Mouse (Mus musculus): ENCODE measurements at regions not wholly inside any gene's neighbourhood (a gene's known extent, or its start where the extent isn't known, plus 50 kb on each side); places are given as distances from the start of the nearest gene placed in this dataset.

DNA sequence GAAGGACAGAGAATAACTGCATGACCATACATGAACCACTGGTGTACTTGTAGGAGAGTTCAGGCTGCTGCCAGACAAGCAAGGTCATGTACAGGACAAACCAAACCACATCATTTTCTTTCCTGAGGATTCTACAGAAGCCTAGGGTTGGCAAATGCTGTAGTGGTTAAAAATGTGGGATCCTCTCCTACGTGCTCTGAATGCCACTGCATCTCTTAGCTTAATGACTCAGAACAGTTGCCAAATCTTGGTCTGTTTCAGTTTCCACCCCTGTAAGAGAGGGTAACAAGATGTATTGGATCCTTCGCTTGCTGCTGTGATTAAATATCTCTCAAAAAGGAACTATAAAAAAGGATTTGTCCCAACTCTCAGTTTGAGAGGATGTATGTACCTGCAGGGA, 938.1 kb downstream of the 4930444P10Rik start:
- H3K4me1 ChIP-seq (ENCODE audit: control insufficient read depth, insufficient read depth, low read length), result no peaks in the 10 kb centered on the region
- DNase-seq (ENCODE audit: extremely low read depth, low read depth, low spot score), result no peak
- 87% methylated on average over 2 of the region's 2 CpGs for WGBS

GRCm38 (mm10) chr1:15153952-15154351, 939.2 kb downstream of the 4930444P10Rik start:
- no peaks in the 10 kb centered on the region for H3K79me2 ChIP-seq (ENCODE audit: control insufficient read depth, insufficient read depth, low read length)
- H3K27me3 ChIP-seq (ENCODE audit: control insufficient read depth, insufficient read depth, low read length), result no peaks in the 10 kb centered on the region
- WGBS, result 91% methylated on average over 2 of the region's 2 CpGs
- TF ChIP-seq CTCF (IDR thresholded peaks at IDR 0.05; ENCODE audit: low read depth, low read length), result no peak
- no peak for TF ChIP-seq POLR2A (IDR thresholded peaks at IDR 0.05; ENCODE audit: extremely low read depth, insufficient read depth, low read length)
- no peaks in the 10 kb centered on the region for H3K36me3 ChIP-seq (ENCODE audit: control insufficient read depth, insufficient read depth, low read length)
- H3K4me3 ChIP-seq (ENCODE audit: insufficient read depth, low read depth, low read length), result no peak overlapping the region
- no peak overlapping the region for H3K9ac ChIP-seq (ENCODE audit: low read depth, low read length)
- no peak for DNase-seq (ENCODE audit: extremely low read depth, low read depth, low spot score)
- no peaks in the 10 kb centered on the region for H3K4me1 ChIP-seq (ENCODE audit: control insufficient read depth, insufficient read depth, low read length)
- H3K27ac ChIP-seq (replicated peaks; ENCODE audit: insufficient read depth, low read depth, low read length), result no peak overlapping the region

More for the DNA sequence above, 938.1 kb downstream of the 4930444P10Rik start:
- H3K4me3 ChIP-seq (ENCODE audit: insufficient read depth, low read depth, low read length), result no peak overlapping the region
- no peaks in the 10 kb centered on the region for H3K27me3 ChIP-seq (ENCODE audit: control insufficient read depth, insufficient read depth, low read length)
- no peak for TF ChIP-seq CTCF (IDR thresholded peaks at IDR 0.05; ENCODE audit: low read depth, low read length)
- TF ChIP-seq POLR2A (IDR thresholded peaks at IDR 0.05; ENCODE audit: extremely low read depth, insufficient read depth, low read length), result no peak
- H3K9ac ChIP-seq (ENCODE audit: low read depth, low read length), result no peak overlapping the region
- no peak overlapping the region for H3K27ac ChIP-seq (replicated peaks; ENCODE audit: insufficient read depth, low read depth, low read length)
- no peaks in the 10 kb centered on the region for H3K79me2 ChIP-seq (ENCODE audit: control insufficient read depth, insufficient read depth, low read length)
- no peaks in the 10 kb centered on the region for H3K36me3 ChIP-seq (ENCODE audit: control insufficient read depth, insufficient read depth, low read length)

DNA sequence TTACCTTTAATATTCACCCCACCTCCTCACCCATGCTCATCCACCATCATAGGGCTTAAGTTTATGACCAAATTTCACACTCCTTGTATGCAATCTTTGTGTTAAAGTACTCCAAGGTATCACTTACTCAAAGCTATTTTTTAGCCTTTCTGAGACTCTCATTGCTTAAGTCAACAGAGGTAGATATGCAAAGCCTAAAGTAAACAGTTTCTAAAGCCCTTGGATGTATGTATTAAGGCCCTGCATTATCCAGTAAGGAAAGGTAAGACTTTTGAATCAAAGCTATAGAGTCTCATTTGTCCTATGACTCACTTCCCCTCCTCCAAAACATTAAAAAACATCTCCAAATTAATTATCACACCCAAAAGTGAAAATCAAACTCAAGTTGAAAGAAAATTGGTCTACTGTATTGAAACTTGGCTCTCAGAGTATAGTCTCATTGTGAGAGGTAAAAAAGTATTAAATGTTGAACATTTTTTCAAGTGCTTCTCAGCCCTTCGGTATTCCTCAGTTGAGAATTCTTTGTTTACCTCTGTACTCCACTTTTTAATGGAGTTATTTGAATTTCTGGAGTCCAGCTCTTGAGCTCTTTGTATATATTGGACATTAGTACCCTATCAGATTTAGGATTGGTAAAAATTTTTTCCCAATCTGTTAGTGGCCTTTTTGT, 949.1 kb downstream of the 4930444P10Rik start:
- no peak for TF ChIP-seq CTCF (IDR thresholded peaks at IDR 0.05; ENCODE audit: low read depth, low read length)
- TF ChIP-seq POLR2A (IDR thresholded peaks at IDR 0.05; ENCODE audit: extremely low read depth, insufficient read depth, low read length), result no peak
- 79% methylated on average over 1 of the region's 1 CpGs for WGBS
- H3K27me3 ChIP-seq (ENCODE audit: control insufficient read depth, insufficient read depth, low read length), result no peaks in the 10 kb centered on the region

DNA sequence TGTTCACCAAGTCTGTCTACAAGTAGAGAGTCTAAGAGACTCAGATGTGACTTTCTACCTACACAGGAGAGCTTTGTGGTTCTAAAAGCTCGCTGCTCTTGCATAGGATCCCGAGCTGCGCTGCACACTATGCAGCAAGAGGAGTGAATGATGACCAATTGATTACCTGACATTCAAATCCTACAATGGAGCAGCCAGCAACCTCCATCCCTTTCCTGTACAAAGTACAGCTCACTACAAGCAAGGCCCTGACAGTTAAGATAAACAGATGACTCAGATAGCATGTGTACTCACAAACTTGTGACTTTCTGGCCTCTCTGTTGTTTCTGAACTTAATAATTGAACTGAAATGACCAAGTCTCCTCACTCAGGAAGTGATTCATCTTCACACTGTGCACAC, 974.7 kb downstream of the 4930444P10Rik start:
- peak; percentile 46 for DNase-seq (ENCODE audit: extremely low read depth, low read depth, low spot score)
- H3K36me3 ChIP-seq (ENCODE audit: control insufficient read depth, insufficient read depth, low read length), result no peaks in the 10 kb centered on the region

More for the DNA sequence above, 949.1 kb downstream of the 4930444P10Rik start:
- no peaks in the 10 kb centered on the region for H3K4me1 ChIP-seq (ENCODE audit: control insufficient read depth, insufficient read depth, low read length)
- no peak overlapping the region for H3K9ac ChIP-seq (ENCODE audit: low read depth, low read length)
- no peak overlapping the region for H3K27ac ChIP-seq (replicated peaks; ENCODE audit: insufficient read depth, low read depth, low read length)
- DNase-seq (ENCODE audit: extremely low read depth, low read depth, low spot score), result no peak
- no peak overlapping the region for H3K4me3 ChIP-seq (ENCODE audit: insufficient read depth, low read depth, low read length)
- no peaks in the 10 kb centered on the region for H3K36me3 ChIP-seq (ENCODE audit: control insufficient read depth, insufficient read depth, low read length)
- no peaks in the 10 kb centered on the region for H3K79me2 ChIP-seq (ENCODE audit: control insufficient read depth, insufficient read depth, low read length)

DNA sequence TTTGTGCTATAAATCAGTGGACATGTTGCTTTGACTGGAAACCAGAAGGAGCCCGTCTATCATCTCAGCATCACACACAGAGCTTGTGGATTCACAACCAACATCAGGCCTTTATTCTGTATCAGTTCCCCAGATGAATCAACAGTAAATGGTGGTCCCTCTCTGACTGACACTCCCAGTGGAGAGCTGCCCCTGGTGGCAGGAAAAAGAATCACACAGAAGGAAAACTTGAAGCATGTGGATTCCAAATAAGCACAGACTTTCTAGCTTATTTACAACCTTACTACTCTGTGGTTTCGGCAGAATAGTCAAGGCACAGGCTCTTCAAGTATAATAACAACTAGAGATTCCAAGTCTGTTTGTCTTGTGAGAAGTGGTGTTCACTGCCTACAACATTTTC, 981.7 kb downstream of the 4930444P10Rik start:
- H3K27ac ChIP-seq (replicated peaks; ENCODE audit: insufficient read depth, low read depth, low read length), result no peak overlapping the region
- H3K4me3 ChIP-seq (ENCODE audit: insufficient read depth, low read depth, low read length), result no peak overlapping the region
- no peaks in the 10 kb centered on the region for H3K27me3 ChIP-seq (ENCODE audit: control insufficient read depth, insufficient read depth, low read length)
- no peaks in the 10 kb centered on the region for H3K4me1 ChIP-seq (ENCODE audit: control insufficient read depth, insufficient read depth, low read length)
- no peaks in the 10 kb centered on the region for H3K79me2 ChIP-seq (ENCODE audit: control insufficient read depth, insufficient read depth, low read length)
- H3K36me3 ChIP-seq (ENCODE audit: control insufficient read depth, insufficient read depth, low read length), result no peaks in the 10 kb centered on the region
- WGBS, result 80% methylated on average over 2 of the region's 2 CpGs
- no peak for DNase-seq (ENCODE audit: extremely low read depth, low read depth, low spot score)
- TF ChIP-seq CTCF (IDR thresholded peaks at IDR 0.05; ENCODE audit: low read depth, low read length), result no peak
- no peak for TF ChIP-seq POLR2A (IDR thresholded peaks at IDR 0.05; ENCODE audit: extremely low read depth, insufficient read depth, low read length)
- H3K9ac ChIP-seq (ENCODE audit: low read depth, low read length), result no peak overlapping the region

More for the DNA sequence above, 974.7 kb downstream of the 4930444P10Rik start:
- Histone ChIP-seq H3K27me3 (ENCODE audit: control insufficient read depth, insufficient read depth, low read length) (no peaks in the 10 kb centered on the region), H3K27ac (replicated peaks; ENCODE audit: insufficient read depth, low read depth, low read length) (no peak overlapping the region), H3K9ac (ENCODE audit: low read depth, low read length) (no peak overlapping the region), H3K79me2 (ENCODE audit: control insufficient read depth, insufficient read depth, low read length) (no peaks in the 10 kb centered on the region), H3K4me1 (ENCODE audit: control insufficient read depth, insufficient read depth, low read length) (no peaks in the 10 kb centered on the region), H3K4me3 (ENCODE audit: insufficient read depth, low read depth, low read length) (no peak overlapping the region)
- TF ChIP-seq CTCF (IDR thresholded peaks at IDR 0.05; ENCODE audit: low read depth, low read length) (no peak), POLR2A (IDR thresholded peaks at IDR 0.05; ENCODE audit: extremely low read depth, insufficient read depth, low read length) (no peak)
- WGBS, result 5% methylated on average over 3 of the region's 3 CpGs

- no peaks in the 10 kb centered on the region for H3K79me2 ChIP-seq (ENCODE audit: control insufficient read depth, insufficient read depth, low read length)
- no peaks in the 10 kb centered on the region for H3K27me3 ChIP-seq (ENCODE audit: control insufficient read depth, insufficient read depth, low read length)
- 85% methylated on average over 1 of the region's 1 CpGs for WGBS
- no peak overlapping the region for H3K9ac ChIP-seq (ENCODE audit: low read depth, low read length)
- H3K4me3 ChIP-seq (ENCODE audit: insufficient read depth, low read depth, low read length), result no peak overlapping the region
- DNase-seq (ENCODE audit: extremely low read depth, low read depth, low spot score), result peak; percentile 13
- H3K36me3 ChIP-seq (ENCODE audit: control insufficient read depth, insufficient read depth, low read length), result no peaks in the 10 kb centered on the region
- TF ChIP-seq CTCF (IDR thresholded peaks at IDR 0.05; ENCODE audit: low read depth, low read length) (no peak), POLR2A (IDR thresholded peaks at IDR 0.05; ENCODE audit: extremely low read depth, insufficient read depth, low read length) (no peak)
- no peaks in the 10 kb centered on the region for H3K4me1 ChIP-seq (ENCODE audit: control insufficient read depth, insufficient read depth, low read length)
- no peak overlapping the region for H3K27ac ChIP-seq (replicated peaks; ENCODE audit: insufficient read depth, low read depth, low read length)
Measured at GRCm38 (mm10) chr1:15070331-15070730, 1022.8 kb downstream of the 4930444P10Rik start.

Measured in liver, adult 2 months (tissue).